Mouse (Mus musculus): ENCODE results near the gene Zfp64. TPM values are rescaled to one million over a fixed set of nuclear protein-coding genes. Genes with fewer than 3 reads are reported as not detected.
A peak's percentile ranks its signal among the peaks of the same experiment; 100 is the strongest.

Gene Zfp64
- polyA plus RNA-seq, 1 experiment from 2014 or later: 37.2 TPM

- Histone ChIP-seq H3K4me3 (ENCODE audit: low read depth, low read length) (no peak overlapping the region), H3K4me1 (ENCODE audit: control insufficient read depth, insufficient read depth, low read length) (no peaks in the 10 kb centered on the region)
- ATAC-seq (ENCODE audit: insufficient number of reproducible peaks, insufficient read depth, low FRiP score, low read depth): peak; percentile 58
Observed at GRCm38 (mm10) chr2:168980859-168981258, 25.5 kb upstream of the Zfp64 start.

GRCm38 (mm10) chr2:168979742-168980141, 24.4 kb upstream of the Zfp64 start:
- 52% methylated on average over 11 of the region's 11 CpGs for WGBS
- Histone ChIP-seq H3K36me3 (ENCODE audit: control insufficient read depth, insufficient read depth, low read length) (no peaks in the 10 kb centered on the region), H3K27me3 (ENCODE audit: control insufficient read depth, insufficient read depth, low read length) (no peaks in the 10 kb centered on the region), H3K27ac (ENCODE audit: low read length) (no peak overlapping the region), H3K9ac (replicated peaks; ENCODE audit: low read depth, low read length) (no peak overlapping the region), H3K4me2 (replicated peaks; ENCODE audit: low read depth, low read length) (no peak overlapping the region), H3K4me3 (ENCODE audit: low read depth, low read length) (no peak overlapping the region), H3K9me3 (ENCODE audit: control insufficient read depth, low read depth, low read length) (0 out of 2 replicates have a peak, but pooled peaks cover 3% of the 10 kb centered on the region), H3K4me1 (ENCODE audit: control insufficient read depth, insufficient read depth, low read length) (no peaks in the 10 kb centered on the region)
- ATAC-seq (ENCODE audit: insufficient number of reproducible peaks, insufficient read depth, low FRiP score, low read depth): no peak

More at GRCm38 (mm10) chr2:168980859-168981258, 25.5 kb upstream of the Zfp64 start:
- Histone ChIP-seq H3K36me3 (ENCODE audit: control insufficient read depth, insufficient read depth, low read length) (no peaks in the 10 kb centered on the region), H3K9me3 (ENCODE audit: control insufficient read depth, low read depth, low read length) (0 out of 2 replicates have a peak, but pooled peaks cover 3% of the 10 kb centered on the region), H3K4me2 (replicated peaks; ENCODE audit: low read depth, low read length) (no peak overlapping the region), H3K9ac (replicated peaks; ENCODE audit: low read depth, low read length) (no peak overlapping the region), H3K27ac (ENCODE audit: low read length) (no peak overlapping the region), H3K27me3 (ENCODE audit: control insufficient read depth, insufficient read depth, low read length) (no peaks in the 10 kb centered on the region)
- 52% methylated on average over 6 of the region's 6 CpGs for WGBS

GRCm38 (mm10) chr2:168978031-168978430, 22.6 kb upstream of the Zfp64 start:
- H3K27ac ChIP-seq (ENCODE audit: low read length): no peak overlapping the region
- no peaks in the 10 kb centered on the region for H3K27me3 ChIP-seq (ENCODE audit: control insufficient read depth, insufficient read depth, low read length)
- no peaks in the 10 kb centered on the region for H3K4me1 ChIP-seq (ENCODE audit: control insufficient read depth, insufficient read depth, low read length)
- WGBS: 51% methylated on average over 9 of the region's 9 CpGs
- H3K4me3 ChIP-seq (ENCODE audit: low read depth, low read length): no peak overlapping the region
- no peak for ATAC-seq (ENCODE audit: insufficient number of reproducible peaks, insufficient read depth, low FRiP score, low read depth)
- 0 out of 2 replicates have a peak, but pooled peaks cover 3% of the 10 kb centered on the region for H3K9me3 ChIP-seq (ENCODE audit: control insufficient read depth, low read depth, low read length)
- no peak overlapping the region for H3K9ac ChIP-seq (replicated peaks; ENCODE audit: low read depth, low read length)
- no peak overlapping the region for H3K4me2 ChIP-seq (replicated peaks; ENCODE audit: low read depth, low read length)
- no peaks in the 10 kb centered on the region for H3K36me3 ChIP-seq (ENCODE audit: control insufficient read depth, insufficient read depth, low read length)

DNA sequence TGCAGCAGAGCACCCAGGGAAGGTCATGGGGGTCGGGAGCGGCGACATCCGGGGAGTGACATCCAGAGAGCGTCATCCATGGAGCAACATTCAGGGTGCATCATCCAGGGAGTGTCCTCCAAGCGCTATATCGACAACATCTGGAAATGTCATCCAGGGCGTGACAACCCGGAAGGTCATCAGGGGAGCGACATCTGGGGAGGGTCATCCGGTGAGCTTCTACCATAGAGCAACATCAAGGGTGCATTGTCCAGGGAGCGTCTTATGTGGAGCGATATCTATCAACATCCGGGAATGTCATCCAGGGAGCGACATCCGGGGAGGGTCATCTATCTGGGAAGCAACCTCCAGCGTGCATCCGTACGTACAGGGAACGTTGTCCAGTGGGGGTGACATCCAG, 14.7 kb upstream of the Zfp64 start:
- H3K9me3 ChIP-seq (ENCODE audit: control insufficient read depth, low read depth, low read length): no peaks in the 10 kb centered on the region
- H3K27me3 ChIP-seq (ENCODE audit: control insufficient read depth, insufficient read depth, low read length): no peaks in the 10 kb centered on the region
- H3K4me2 ChIP-seq (replicated peaks; ENCODE audit: low read depth, low read length): no peak overlapping the region
- H3K4me1 ChIP-seq (ENCODE audit: control insufficient read depth, insufficient read depth, low read length): no peaks in the 10 kb centered on the region
- no peak overlapping the region for H3K27ac ChIP-seq (ENCODE audit: low read length)
- WGBS: 93% methylated on average over 20 of the region's 20 CpGs
- ATAC-seq (ENCODE audit: insufficient number of reproducible peaks, insufficient read depth, low FRiP score, low read depth): no peak
- no peaks in the 10 kb centered on the region for H3K36me3 ChIP-seq (ENCODE audit: control insufficient read depth, insufficient read depth, low read length)
- no peak overlapping the region for H3K4me3 ChIP-seq (ENCODE audit: low read depth, low read length)
- no peak overlapping the region for H3K9ac ChIP-seq (replicated peaks; ENCODE audit: low read depth, low read length)

GRCm38 (mm10) chr2:168968136-168968925, 12.9 kb upstream of the Zfp64 start:
- Histone ChIP-seq H3K27ac (ENCODE audit: low read length) (no peak overlapping the region), H3K4me2 (replicated peaks; ENCODE audit: low read depth, low read length) (no peak overlapping the region), H3K36me3 (ENCODE audit: control insufficient read depth, insufficient read depth, low read length) (no peaks in the 10 kb centered on the region), H3K9me3 (ENCODE audit: control insufficient read depth, low read depth, low read length) (no peaks in the 10 kb centered on the region), H3K9ac (replicated peaks; ENCODE audit: low read depth, low read length) (no peak overlapping the region), H3K4me3 (ENCODE audit: low read depth, low read length) (no peak overlapping the region), H3K27me3 (ENCODE audit: control insufficient read depth, insufficient read depth, low read length) (no peaks in the 10 kb centered on the region), H3K4me1 (ENCODE audit: control insufficient read depth, insufficient read depth, low read length) (no peaks in the 10 kb centered on the region)
- WGBS: 79% methylated on average over 12 of the region's 12 CpGs
- ATAC-seq (ENCODE audit: insufficient number of reproducible peaks, insufficient read depth, low FRiP score, low read depth): no peak

GRCm38 (mm10) chr2:168966525-168966924, 11.1 kb upstream of the Zfp64 start:
- Histone ChIP-seq H3K4me2 (replicated peaks; ENCODE audit: low read depth, low read length) (no peak overlapping the region), H3K9me3 (ENCODE audit: control insufficient read depth, low read depth, low read length) (no peaks in the 10 kb centered on the region), H3K27me3 (ENCODE audit: control insufficient read depth, insufficient read depth, low read length) (no peaks in the 10 kb centered on the region), H3K4me1 (ENCODE audit: control insufficient read depth, insufficient read depth, low read length) (no peaks in the 10 kb centered on the region), H3K36me3 (ENCODE audit: control insufficient read depth, insufficient read depth, low read length) (no peaks in the 10 kb centered on the region), H3K27ac (ENCODE audit: low read length) (no peak overlapping the region), H3K4me3 (ENCODE audit: low read depth, low read length) (no peak overlapping the region), H3K9ac (replicated peaks; ENCODE audit: low read depth, low read length) (no peak overlapping the region)
- WGBS: 71% methylated on average over 6 of the region's 6 CpGs
- ATAC-seq (ENCODE audit: insufficient number of reproducible peaks, insufficient read depth, low FRiP score, low read depth): no peak

- no peak for ATAC-seq (ENCODE audit: insufficient number of reproducible peaks, insufficient read depth, low FRiP score, low read depth)
- WGBS: 96% methylated on average over 5 of the region's 5 CpGs
- Histone ChIP-seq H3K27me3 (ENCODE audit: control insufficient read depth, insufficient read depth, low read length) (no peaks in the 10 kb centered on the region), H3K9ac (replicated peaks; ENCODE audit: low read depth, low read length) (no peak overlapping the region), H3K4me3 (ENCODE audit: low read depth, low read length) (no peak overlapping the region), H3K36me3 (ENCODE audit: control insufficient read depth, insufficient read depth, low read length) (no peaks in the 10 kb centered on the region), H3K27ac (ENCODE audit: low read length) (no peak overlapping the region), H3K9me3 (ENCODE audit: control insufficient read depth, low read depth, low read length) (no peaks in the 10 kb centered on the region), H3K4me2 (replicated peaks; ENCODE audit: low read depth, low read length) (no peak overlapping the region), H3K4me1 (ENCODE audit: control insufficient read depth, insufficient read depth, low read length) (no peaks in the 10 kb centered on the region)
Observed at GRCm38 (mm10) chr2:168964849-168965248, 9.5 kb upstream of the Zfp64 start.

GRCm38 (mm10) chr2:168961729-168962666, 6.6 kb upstream of the Zfp64 start:
- H3K36me3 ChIP-seq (ENCODE audit: control insufficient read depth, insufficient read depth, low read length): no peaks in the 10 kb centered on the region
- no peaks in the 10 kb centered on the region for H3K4me1 ChIP-seq (ENCODE audit: control insufficient read depth, insufficient read depth, low read length)
- H3K9ac ChIP-seq (replicated peaks; ENCODE audit: low read depth, low read length): no peak overlapping the region
- ATAC-seq (ENCODE audit: insufficient number of reproducible peaks, insufficient read depth, low FRiP score, low read depth): no peak
- 86% methylated on average over 4 of the region's 4 CpGs for WGBS
- no peak overlapping the region for H3K4me2 ChIP-seq (replicated peaks; ENCODE audit: low read depth, low read length)
- no peaks in the 10 kb centered on the region for H3K9me3 ChIP-seq (ENCODE audit: control insufficient read depth, low read depth, low read length)
- H3K27me3 ChIP-seq (ENCODE audit: control insufficient read depth, insufficient read depth, low read length): no peaks in the 10 kb centered on the region
- no peak overlapping the region for H3K27ac ChIP-seq (ENCODE audit: low read length)
- no peak overlapping the region for H3K4me3 ChIP-seq (ENCODE audit: low read depth, low read length)
